Mouse (Mus musculus) erythroblast, embryonic 14.5 days (primary cell): Measurements from ENCODE around the gene Slamf9.

ENCODE experiments used
- GATA1 ChIP-seq: IDR thresholded peaks from 2 replicates; pipeline ENCODE4 v1.6.1; 2012; ENCODE audit warnings: low read length, inconsistent platforms, mixed read lengths
- TAL1 ChIP-seq: IDR thresholded peaks from 3 replicates; pipeline ENCODE4 v1.6.1; 2012; ENCODE audit warnings: low read length, inconsistent platforms, mixed read lengths

DNA sequence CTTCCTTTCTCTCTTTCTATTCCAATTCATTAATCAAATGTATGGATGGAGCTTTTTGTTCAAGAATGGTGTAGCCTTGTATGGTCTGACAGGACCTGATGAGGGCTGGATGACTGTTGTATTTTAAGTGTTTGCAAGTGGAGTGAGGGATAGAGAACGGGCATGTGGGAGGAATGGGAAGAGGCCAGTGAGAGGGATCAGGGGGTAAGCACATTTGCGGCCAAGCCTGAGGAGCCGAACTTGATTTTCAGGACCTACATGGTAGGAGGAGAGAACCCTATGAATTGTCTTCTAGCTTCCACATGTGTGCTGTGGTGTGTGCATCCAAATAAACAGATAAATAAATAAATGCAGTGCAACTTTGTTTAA, 42.6 kb upstream of the Slamf9 start:
- TF ChIP-seq GATA1 (no peak), TAL1 (no peak)
